Mouse (Mus musculus): ENCODE data around the gene Lsm4. TPM values are rescaled to one million over a fixed set of nuclear protein-coding genes. Genes with fewer than 3 reads are reported as not detected.

The Lsm4 gene
- polyA plus RNA-seq (2017; shearing (Covaris generic)), result 379 TPM

DNA sequence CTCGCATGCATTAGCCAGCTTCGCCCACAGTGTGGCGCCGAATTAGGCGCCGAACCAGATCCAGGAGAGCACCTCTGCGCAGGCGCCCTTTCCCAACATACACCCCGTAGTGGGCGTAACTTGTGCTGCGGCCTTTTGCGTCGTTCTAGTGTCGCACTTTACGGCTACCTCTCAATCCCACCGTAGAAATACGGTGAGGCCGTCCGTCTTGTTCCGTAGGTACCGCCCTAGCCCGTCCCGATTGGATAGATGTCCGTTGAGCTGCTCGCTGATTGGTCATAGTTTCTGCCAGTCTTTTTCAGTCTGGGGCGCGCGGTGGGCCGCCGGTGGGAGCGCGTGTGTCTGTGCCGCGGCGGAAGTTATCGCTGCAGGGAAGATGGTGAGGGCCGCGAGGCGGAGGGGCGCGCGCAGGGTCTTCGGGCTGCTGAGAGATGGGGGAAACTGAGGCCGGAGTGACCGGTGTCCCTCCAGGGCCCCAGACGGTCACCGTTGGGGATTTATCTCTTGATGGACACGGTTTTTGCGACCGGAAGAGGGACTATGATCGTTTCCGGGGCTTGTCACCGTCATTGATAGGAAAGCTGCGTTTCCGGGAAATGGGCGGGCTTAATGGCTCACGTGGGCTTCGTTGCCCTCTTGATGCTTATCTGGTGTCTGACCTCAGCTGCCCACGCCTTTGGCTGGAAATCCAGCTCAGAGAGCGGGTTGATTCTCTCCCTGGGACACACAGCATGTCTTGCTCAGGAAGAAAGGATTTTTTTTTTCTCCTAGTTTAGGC, at the start of gene Lsm4:
Lsm4 (plus strand) TSS at position 170 of the 778 bp plus-strand sequence.

DNA sequence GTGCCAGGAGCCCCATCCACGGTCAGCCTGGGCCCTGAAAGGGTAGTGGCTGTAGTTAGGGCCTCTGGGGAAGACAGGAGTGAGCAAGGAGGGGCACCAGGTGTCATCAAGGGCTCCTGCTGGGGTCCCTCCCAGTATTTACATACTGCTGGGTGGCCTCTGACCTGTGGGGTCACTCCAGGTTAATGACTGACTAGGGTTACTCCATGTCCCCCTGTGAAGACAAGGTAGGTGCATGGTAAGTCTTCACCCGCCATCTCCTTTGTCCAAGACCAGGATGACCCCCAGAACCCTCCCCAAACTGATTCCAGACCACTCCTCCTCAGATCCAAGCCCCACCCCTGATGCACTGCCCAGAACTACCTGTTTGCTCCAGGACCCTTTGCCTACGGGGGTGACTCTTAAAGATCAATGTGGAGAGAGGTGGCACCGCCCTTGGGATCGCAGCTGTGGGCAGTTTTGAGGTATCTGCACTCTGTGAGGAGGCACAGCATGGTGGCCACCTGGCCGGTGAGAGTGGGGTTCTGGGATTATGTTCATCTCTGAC, 40.6 kb upstream of the Lsm4 start, which contains the start of gene Gdf15:
Gdf15 (minus strand) TSS at position 111 of the 547 bp plus-strand sequence.

DNA sequence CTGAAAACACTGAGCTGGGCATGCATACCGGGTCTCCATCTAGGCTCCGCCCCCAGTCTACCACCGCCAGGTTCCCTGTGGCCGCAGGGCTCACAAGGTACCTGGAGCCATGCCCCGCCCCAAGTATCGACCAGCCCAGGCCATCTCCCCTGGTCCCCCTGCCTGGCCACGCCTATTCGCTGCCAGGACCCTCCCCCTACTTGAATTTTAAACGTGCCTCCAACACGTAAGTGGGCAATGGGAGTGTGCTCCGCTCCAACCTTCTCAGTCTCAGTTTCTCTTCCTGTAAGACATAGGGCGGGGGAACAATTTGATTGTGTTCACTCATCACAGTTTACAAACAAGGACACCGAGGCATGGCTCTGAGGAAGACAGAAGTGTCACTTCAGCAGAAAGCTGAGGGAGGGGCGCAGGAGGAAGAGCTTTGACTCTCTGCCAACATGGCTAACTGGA, 12.7 kb upstream of the Lsm4 start, which contains the start of gene Pgpep1:
Pgpep1 (minus strand) TSS at position 116 of the 453 bp plus-strand sequence.

DNA sequence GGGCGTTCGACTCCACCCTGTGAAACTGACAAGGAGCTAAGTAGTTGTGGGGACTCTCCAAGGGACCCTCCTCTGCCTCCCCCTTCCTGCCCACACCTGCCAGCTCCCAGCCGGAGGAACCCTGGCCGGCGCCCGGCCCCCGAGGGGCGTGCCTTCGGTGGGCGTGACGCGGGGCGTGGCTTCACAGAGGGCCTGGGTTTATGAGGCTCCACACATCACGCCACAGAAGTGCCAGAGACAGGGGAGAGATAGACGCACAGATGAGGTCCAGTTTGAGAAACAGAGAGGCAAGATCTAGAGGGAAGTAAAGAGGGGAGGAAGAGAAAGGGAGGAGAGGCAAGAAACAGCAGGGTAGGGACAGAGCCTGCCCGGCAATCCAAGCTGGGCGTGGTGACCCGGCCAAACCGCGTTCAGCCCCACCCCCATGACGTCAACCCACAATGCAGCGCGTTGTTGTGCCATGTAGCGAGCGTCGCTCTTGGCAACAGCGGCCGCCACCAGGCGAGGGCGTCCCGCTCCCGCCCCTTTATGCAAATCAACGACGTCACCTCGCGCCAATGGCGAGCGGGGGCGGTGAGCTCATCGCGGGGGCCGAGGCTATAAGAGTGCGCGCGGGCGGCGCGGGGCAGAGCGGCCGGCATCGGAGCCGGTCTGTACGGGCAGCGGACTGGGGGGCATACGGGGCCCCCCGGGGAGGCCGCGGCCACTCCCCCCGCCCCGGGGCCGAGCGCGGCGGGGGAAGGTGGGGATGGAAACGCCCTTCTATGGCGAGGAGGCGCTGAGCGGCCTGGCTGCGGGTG, 25.5 kb downstream of the Lsm4 start, which contains the start of gene Jund:
Jund (plus strand) TSS at position 640 of the 800 bp plus-strand sequence.

DNA sequence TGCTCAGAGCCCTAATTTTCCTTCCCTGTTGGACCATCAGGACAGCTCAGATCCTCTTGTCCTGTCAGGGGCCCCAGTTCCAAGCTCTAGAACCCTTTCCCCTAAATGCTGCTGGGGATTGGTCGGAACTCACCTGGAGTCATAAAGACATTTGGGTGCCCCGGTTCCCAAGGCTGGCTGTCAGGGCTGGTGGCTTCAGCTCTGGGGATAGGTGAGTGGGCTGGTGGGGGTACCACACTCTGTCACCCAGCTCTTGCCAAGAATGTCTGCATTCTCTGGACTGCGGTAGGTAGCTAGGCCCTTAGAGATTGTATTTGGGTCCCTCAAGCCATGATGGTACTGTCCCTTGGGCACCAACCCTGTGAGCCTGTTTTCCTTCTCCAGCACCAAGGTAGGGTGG, 30.2 kb downstream of the Lsm4 start, which contains the start of gene Iqcn:
Iqcn (plus strand) TSS at position 171 of the 400 bp plus-strand sequence.

DNA sequence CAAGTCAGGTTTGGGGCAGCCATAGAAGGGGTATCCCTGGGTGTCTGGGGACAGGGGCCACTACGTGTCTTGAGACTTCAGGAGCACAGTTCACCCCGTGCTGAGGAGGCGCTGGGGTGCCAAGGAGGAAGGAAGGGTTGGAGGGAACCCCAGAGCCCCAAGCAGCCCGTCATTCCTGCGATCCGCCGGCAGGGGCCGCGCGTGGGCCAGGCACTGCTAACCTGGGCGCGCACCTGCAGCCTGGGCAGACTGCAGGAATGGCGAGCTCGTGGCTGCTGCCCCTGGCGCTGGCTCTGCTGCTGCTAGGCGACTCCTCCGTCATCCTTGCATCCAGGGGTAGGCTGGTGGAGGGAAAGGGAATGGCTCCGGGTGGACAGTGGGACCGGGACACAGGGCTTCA, 45.2 kb downstream of the Lsm4 start, which contains the start of gene Gm3336:
Gm3336 (plus strand) TSS at position 247 of the 400 bp plus-strand sequence.

DNA sequence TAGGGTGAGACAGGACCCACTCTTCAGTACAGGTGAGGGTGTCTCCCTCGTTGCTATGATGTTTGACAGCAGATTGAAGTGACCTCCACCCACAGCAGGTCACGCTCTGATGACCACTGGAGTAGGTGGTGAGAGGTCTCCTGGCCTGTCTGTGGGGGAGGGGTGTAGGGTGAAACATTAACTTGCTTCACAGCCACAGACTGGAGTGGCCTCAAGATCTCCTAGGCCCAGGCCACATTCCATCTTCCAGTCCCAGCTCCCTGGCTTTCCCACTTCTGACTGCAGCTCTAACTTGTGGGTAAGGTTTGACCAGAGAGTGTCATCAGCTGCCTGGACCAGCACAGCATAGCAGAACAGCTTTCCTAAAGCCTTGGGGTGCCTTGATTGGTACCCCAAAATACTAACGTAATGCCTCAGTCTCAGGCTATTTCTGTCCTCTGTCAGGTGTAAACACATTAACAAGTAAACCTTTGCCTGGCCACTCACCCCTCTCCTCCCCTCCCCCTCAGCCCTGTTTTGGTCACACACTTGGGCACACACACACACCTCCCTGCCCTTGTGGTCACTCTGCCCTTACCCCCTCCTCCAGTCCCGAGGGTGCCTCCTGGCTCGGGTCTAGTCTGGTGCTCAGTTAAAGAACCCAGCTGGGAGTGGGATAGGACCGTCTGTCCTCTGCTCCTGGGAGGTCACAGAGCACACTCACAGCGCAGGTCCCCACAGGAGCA, 50.6 kb downstream of the Lsm4 start, which contains the start of gene Pde4c:
Pde4c (plus strand) TSS at position 235 of the 725 bp plus-strand sequence.

Other genes with a start within 250 kb of the Lsm4 start
- gene Crtc1, start 233.7 kb upstream of the Lsm4 start, polyA plus RNA-seq (2017; shearing (Covaris generic)), result 16.7 TPM
- 19.3 TPM for gene Klhl26, start 196.3 kb upstream of the Lsm4 start, polyA plus RNA-seq (2017; shearing (Covaris generic))
- not detected for gene Tmem59l, start 185.9 kb upstream of the Lsm4 start, polyA plus RNA-seq (2017; shearing (Covaris generic))
- gene Crlf1, start 180.1 kb upstream of the Lsm4 start, polyA plus RNA-seq (2017; shearing (Covaris generic)), result not detected
- 108 TPM for gene Rex1bd, start 166.5 kb upstream of the Lsm4 start, polyA plus RNA-seq (2017; shearing (Covaris generic))
- 975 TPM for gene Uba52, start 162.4 kb upstream of the Lsm4 start, polyA plus RNA-seq (2017; shearing (Covaris generic))
- 422 TPM for gene Fkbp8, start 145.5 kb upstream of the Lsm4 start, polyA plus RNA-seq (2017; shearing (Covaris generic))
- gene Kxd1, start 145.3 kb upstream of the Lsm4 start, polyA plus RNA-seq (2017; shearing (Covaris generic)), result 90.3 TPM
- 39.6 TPM for gene Ell, start 133.8 kb upstream of the Lsm4 start, polyA plus RNA-seq (2017; shearing (Covaris generic))
- gene Isyna1, start 78.9 kb upstream of the Lsm4 start, polyA plus RNA-seq (2017; shearing (Covaris generic)), result 95.3 TPM
- gene Ssbp4, start 64.4 kb upstream of the Lsm4 start, polyA plus RNA-seq (2017; shearing (Covaris generic)), result 141 TPM
- gene Lrrc25, start 57.1 kb upstream of the Lsm4 start, polyA plus RNA-seq (2017; shearing (Covaris generic)), result 0.24 TPM
- gene Gdf15, start 40.8 kb upstream of the Lsm4 start, polyA plus RNA-seq (2017; shearing (Covaris generic)), result not detected
- 5.5 TPM for gene Pgpep1, start 12.9 kb upstream of the Lsm4 start, polyA plus RNA-seq (2017; shearing (Covaris generic))
- gene Jund, start 25.7 kb downstream of the Lsm4 start, polyA plus RNA-seq (2017; shearing (Covaris generic)), result 866 TPM
- gene Iqcn, start 30.2 kb downstream of the Lsm4 start, polyA plus RNA-seq (2017; shearing (Covaris generic)), result 0.16 TPM
- not detected for gene Gm3336, start 45.3 kb downstream of the Lsm4 start, polyA plus RNA-seq (2017; shearing (Covaris generic))
- 0.98 TPM for gene Pde4c, start 50.5 kb downstream of the Lsm4 start, polyA plus RNA-seq (2017; shearing (Covaris generic))
- 13.2 TPM for gene Rab3a, start 81.4 kb downstream of the Lsm4 start, polyA plus RNA-seq (2017; shearing (Covaris generic))
- 71.6 TPM for gene Mpv17l2, start 87.7 kb downstream of the Lsm4 start, polyA plus RNA-seq (2017; shearing (Covaris generic))
- 32.8 TPM for gene Pik3r2, start 103.5 kb downstream of the Lsm4 start, polyA plus RNA-seq (2017; shearing (Covaris generic))
- gene Mast3, start 131.8 kb downstream of the Lsm4 start, polyA plus RNA-seq (2017; shearing (Covaris generic)), result 97.6 TPM
- gene Il12rb1, start 135.2 kb downstream of the Lsm4 start, polyA plus RNA-seq (2017; shearing (Covaris generic)), result 34.9 TPM
- gene Arrdc2, start 166.5 kb downstream of the Lsm4 start, polyA plus RNA-seq (2017; shearing (Covaris generic)), result 23.7 TPM
- not detected for gene Kcnn1, start 190.0 kb downstream of the Lsm4 start, polyA plus RNA-seq (2017; shearing (Covaris generic))
- 64.8 TPM for gene Ccdc124, start 200.7 kb downstream of the Lsm4 start, polyA plus RNA-seq (2017; shearing (Covaris generic))
- gene Slc5a5, start 219.5 kb downstream of the Lsm4 start, polyA plus RNA-seq (2017; shearing (Covaris generic)), result not detected
- 5,768 TPM for gene Rpl18a, start 224.2 kb downstream of the Lsm4 start, polyA plus RNA-seq (2017; shearing (Covaris generic))
- 74.7 TPM for gene Map1s, start 232.7 kb downstream of the Lsm4 start, polyA plus RNA-seq (2017; shearing (Covaris generic))

Measured in CD4-positive, CD25-positive, alpha-beta regulatory T cell (primary cell).